Mouse (Mus musculus): ENCODE data around the gene Coq3.

DNA sequence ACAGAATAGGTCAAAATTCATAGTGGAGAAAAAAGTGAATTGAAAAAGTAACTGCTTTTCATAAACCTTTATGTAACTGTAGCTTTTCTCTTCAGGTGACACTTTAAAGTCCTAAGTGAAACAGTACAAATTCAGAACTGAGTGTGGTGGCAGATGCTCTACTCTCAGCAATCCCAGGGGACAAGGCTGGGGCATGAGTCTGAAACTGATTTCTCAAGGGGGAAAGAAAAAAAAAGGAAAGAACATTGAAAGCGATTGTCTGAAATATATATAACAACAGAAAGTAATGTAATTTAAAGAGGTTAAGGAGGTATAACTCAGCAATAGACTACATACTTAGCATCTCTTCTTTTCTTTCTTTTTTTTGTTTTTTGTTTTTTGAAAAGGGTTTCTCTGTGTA, 14.2 kb upstream of the Coq3 start:
- no peak for TF ChIP-seq CTCF (IDR thresholded peaks at IDR 0.05; ENCODE audit: borderline replicate concordance, insufficient read depth, low read length)
- no peak for TF ChIP-seq POLR2A (IDR thresholded peaks at IDR 0.05; ENCODE audit: low read depth, low read length)
